Mouse (Mus musculus) erythroblast, embryonic 14.5 days (primary cell): ENCODE results near the gene Limch1.

Source experiments
- GATA1 ChIP-seq: IDR thresholded peaks from 2 replicates; pipeline ENCODE4 v1.6.1; 2012; ENCODE audit warnings: low read length, inconsistent platforms, mixed read lengths
- TAL1 ChIP-seq: IDR thresholded peaks from 3 replicates; pipeline ENCODE4 v1.6.1; 2012; ENCODE audit warnings: low read length, inconsistent platforms, mixed read lengths

- TF ChIP-seq GATA1: no peak
- no peak for TF ChIP-seq TAL1
Observed at GRCm38 (mm10) chr5:66910610-66911009, 165.0 kb downstream of the Limch1 start.
